Mouse (Mus musculus) cerebellum, postnatal 25 days (tissue): ENCODE data around the gene Atp13a1.

Source experiments
- DNase-seq, 2 experiments: peaks; one replicate each; pipeline ENCODE4 v3.0.0; 2021; ENCODE audit warnings: mixed read lengths in 2 of 2

The Atp13a1 gene

GRCm38 (mm10) chr8:69850926-69851506, 60.1 kb downstream of the Atp13a1 start:
- no peak for DNase-seq

- DNase-seq: no peak
These were observed 62.9 kb downstream of the Atp13a1 start for GRCm38 (mm10) chr8:69853869-69854268.
